Mouse (Mus musculus) G1E-ER4 (cell line): ENCODE results near the gene Mamdc2. TPM values are rescaled to one million over a fixed set of nuclear protein-coding genes. Genes with fewer than 3 reads are reported as not detected.

Experiments used
- GATA1 ChIP-seq: IDR thresholded peaks from one replicate; pipeline ENCODE4 v1.8.0; 2012; ENCODE audit warnings: low read length, inconsistent platforms
- polyA plus RNA-seq: library from polyadenylated mRNA; stranded (reverse); fragments of >175 nt; gene quantifications from 2 replicates; pipeline ENCODE4 v1.2.3, GENCODE M21; 2012

Mamdc2 gene
- polyA plus RNA-seq, 1 experiment, result not detected

GRCm38 (mm10) chr19:23332883-23333282 is 115.4 kb downstream of the Mamdc2 start:
- TF ChIP-seq GATA1, result no peak

DNA sequence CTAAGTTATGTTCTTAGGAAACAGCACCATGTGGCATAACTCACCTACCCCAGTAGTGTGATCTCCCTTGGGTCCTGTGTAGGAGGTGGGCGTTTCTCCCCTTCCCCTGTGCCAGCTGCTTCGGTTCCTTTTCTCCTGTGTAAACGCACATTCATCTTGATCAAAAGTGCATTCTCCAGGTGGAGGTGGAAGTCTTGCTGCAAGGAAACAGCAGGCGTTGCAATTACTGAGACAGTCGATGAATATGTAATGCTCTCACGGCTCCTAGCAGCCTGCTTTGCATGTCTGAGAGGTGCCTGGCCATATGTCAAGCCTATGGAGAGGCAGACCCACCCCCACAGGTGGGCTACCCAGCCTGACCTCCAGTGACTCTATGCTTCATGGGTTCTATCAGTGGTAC is 117.4 kb downstream of the Mamdc2 start:
- TF ChIP-seq GATA1, result no peak

DNA sequence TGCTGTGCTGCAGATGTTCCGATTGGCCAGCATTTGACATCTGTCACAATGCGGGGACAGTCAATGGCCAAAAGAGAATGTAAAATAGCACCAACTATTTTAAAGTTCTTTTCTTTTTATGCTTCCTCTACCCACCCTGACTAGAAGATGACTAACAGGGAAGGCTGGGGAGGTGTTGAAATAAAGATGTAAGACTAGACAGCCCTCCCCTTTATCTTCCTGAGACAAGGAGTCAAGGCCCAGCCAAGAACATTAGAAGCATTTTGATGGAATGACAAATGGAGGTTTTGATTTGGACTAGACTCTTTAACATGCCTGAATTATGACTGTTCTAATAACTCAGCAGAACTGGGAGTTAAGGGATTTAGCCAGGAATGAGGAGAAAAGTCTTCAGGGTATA is 118.9 kb downstream of the Mamdc2 start:
- TF ChIP-seq GATA1, result no peak

- TF ChIP-seq GATA1, result no peak
Observed at GRCm38 (mm10) chr19:23327056-23327640, 121.1 kb downstream of the Mamdc2 start.

DNA sequence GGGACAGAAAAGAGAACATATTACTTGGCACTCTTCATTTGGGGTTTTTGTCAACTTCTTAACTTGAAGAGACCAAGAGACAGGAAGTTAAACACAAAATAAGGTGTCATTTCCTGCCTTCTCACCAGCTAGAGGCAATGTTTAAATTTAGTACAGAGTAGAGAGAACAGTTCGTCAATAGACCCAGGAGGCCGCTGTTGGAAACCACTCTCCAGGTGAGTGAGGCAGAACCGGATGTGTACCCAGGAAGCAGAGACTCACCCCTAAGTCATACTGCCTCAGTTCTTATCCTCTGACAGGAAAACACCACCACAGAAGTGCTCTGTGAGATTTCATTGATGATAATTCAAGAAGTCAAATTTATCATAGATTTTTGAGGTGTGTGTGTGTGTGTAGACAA is 125.1 kb downstream of the Mamdc2 start:
- TF ChIP-seq GATA1, result no peak

- TF ChIP-seq GATA1, result no peak
Observed at GRCm38 (mm10) chr19:23317989-23318358, 130.3 kb downstream of the Mamdc2 start.

DNA sequence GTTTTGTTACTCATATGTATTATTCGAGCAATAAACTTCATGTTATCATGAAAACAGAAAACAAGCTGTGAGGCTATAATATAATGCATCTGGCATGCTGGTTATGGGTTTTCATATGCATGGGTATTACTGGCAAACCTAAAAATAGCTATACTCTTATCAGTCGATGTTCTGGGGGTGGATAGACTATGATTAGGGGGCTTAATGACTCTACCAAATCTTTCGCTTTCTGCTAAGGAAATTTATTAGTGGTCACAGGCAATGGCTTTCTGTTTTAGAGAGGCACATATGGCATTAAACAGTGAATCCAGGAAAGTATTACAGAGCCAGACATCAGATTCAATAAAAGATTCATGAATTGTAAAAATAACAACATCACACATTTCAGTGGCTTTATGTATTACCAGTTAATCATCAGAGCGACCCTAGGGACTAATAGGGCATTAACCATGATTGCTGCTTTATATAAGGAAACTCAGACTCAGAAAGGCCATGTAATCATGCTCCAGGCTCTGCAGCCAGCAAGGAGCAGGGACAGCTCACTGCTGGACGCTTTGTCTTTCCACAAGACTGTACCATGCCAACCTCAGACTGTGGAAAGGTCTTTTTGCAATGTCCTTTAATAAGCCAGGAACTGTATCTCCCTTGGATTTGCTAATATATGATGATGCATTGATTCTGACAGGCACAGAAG is 130.8 kb downstream of the Mamdc2 start:
- no peak for TF ChIP-seq GATA1

DNA sequence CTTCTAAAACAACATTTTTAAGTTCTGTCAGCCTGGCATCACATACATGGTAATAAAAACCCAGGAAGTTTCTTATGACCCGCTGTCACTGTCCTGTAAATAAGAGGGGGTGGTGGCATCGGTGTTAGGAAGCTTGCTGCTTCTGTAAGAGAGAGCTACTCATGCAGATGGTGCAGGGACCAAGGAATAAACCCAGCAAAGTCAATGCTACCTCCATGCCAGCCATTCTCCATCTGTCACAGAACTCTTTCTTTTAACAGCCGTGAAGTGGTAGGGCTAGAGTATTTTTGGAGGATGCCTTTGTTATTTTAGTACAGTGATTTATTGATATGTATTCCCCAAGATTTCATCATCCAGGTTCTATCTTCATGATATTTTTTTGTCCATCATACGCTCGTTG is 131.4 kb downstream of the Mamdc2 start:
- no peak for TF ChIP-seq GATA1

DNA sequence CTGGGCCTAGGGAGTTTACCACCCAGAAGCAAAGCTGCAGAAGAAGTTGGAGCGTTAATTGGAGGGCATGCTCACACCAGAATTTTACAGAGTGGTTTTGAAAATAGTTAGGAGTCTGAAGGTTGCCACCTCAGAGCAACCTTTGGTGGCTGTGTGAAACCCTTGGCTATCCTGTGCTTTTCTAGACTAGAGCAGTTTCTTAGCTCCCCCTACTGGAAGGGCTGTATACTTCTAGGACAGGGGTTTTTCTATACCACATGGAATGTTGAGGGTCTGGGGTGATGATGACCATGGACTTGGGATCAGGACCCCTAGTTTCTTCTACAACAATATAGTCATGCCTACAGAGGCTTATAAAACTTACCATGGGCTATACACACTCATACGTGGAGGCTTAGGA is 138.3 kb downstream of the Mamdc2 start:
- TF ChIP-seq GATA1, result no peak

- no peak for TF ChIP-seq GATA1
Observed at GRCm38 (mm10) chr19:23306671-23307070, 141.6 kb downstream of the Mamdc2 start.

DNA sequence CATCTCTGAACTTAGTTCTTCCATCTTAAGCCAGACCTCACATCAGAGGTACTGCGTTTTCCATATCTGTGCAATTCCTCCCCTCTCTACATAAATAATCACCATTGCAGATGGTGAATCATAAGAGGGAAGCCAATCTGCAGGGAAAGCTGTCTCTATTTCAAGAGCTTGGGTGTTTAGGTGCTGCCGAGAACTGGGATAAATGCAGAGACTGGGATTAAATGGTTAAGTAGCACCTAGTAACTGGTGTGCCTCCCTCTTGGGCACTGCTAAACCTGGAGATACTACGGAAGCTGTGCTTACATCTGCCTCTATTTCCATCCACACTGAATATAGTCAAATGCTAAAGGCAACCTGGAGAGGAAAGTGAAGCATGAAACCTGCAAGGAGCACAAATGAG is 148.3 kb downstream of the Mamdc2 start:
- no peak for TF ChIP-seq GATA1

GRCm38 (mm10) chr19:23298917-23299316 is 149.3 kb downstream of the Mamdc2 start:
- no peak for TF ChIP-seq GATA1

DNA sequence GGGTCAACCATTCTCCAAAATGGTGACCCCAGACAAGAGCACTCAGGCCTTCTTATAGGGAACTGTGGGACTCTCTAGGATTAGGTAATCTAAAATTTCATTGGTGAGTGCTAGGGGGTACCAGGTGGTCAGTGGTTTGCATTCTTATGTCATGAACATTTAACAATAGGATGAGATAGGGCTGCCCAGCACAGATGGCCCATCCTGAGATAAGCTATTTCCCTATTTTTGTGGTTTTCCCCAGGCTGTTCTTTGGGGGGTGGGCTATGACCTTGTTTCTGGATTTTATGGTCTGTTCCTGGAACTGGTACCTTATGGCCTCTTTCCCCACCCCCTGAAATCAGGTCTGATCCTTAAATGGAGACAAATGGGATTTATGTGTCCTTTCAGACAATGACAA is 151.1 kb downstream of the Mamdc2 start:
- TF ChIP-seq GATA1, result no peak

GRCm38 (mm10) chr19:23289251-23289650 is 159.0 kb downstream of the Mamdc2 start:
- TF ChIP-seq GATA1, result no peak

GRCm38 (mm10) chr19:23281911-23282660 is 166.2 kb downstream of the Mamdc2 start:
- TF ChIP-seq GATA1, result no peak

GRCm38 (mm10) chr19:23274054-23274724 is 174.1 kb downstream of the Mamdc2 start:
- no peak for TF ChIP-seq GATA1

DNA sequence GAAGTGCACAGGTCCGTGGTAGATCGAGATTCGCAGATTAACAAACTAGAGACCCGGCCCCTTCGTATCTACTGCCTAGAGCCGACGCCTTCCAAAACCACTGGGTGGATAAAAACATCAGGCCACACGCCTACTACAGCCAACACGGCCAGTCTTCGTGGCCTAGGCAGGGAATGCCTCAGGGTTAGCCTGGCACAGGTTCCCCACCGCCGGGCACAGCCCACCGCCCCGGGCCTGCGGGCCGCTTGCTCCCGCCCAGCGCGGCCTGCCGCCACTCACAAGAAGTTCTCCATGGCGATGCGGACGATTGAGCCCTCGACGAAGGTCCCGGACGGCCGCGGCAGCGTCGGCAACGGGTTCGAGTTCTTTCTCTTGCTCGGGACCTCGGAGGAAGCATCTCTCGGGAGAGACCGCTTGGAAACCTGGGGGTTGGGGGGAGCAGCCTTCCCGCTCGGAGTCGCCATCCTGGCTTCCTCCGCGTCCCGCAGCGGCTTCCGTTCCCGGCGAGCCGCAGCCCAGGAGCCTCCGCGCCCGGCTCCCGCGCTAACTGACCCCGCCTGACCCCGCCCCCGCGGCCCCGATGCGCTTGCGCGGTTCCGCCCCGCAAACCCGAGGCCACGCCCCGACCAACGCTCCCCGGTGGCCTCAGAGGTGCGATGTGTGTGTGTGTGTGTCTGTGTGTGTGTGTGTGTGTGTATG is 174.7 kb downstream of the Mamdc2 start, which contains the start of gene Smc5:
Smc5 (minus strand) TSS at position 543 of the 699 bp plus-strand sequence.
- TF ChIP-seq GATA1, result no peak
